Comparison of ENCODE assay signal across 24 mouse cellular contexts in the genomic region with DNA sequence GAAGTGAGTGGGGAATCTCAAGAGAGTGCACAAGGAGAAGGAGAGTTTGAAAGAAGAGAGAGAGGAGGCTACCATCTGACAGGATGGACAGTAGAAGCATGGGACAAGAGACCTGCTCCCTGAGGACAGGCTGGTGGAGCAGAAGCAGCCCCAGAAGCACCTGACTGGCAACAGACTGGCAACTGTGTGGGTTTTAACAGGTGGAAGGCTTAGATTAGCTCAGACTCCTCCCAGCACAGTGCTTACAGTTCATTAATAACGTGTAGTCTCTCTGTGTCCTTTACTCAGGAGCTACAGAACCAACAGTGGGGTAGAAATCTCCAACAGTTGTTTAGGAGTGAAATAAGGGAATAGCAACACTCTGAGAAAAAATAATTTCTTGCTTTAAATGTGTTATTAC. TPM values are rescaled to one million over a fixed set of nuclear protein-coding genes. Genes with fewer than 3 reads are reported as not detected.
"Had no signal": no experiment of that assay in that cellular context is flagged by ENCODE, and none has a peak within 500 bp of the region (broad histone marks: within the 10 kb centered on the region; RNA-seq: fewer than 3 reads in every experiment).

No protein-coding gene starts in this region.

- H3K4me1 ChIP-seq: neural tube, embryonic 13.5 days; neural tube, embryonic 15.5 days; stomach, embryonic 15.5 days had no signal

- H3K27me3 ChIP-seq: neural tube, embryonic 13.5 days; neural tube, embryonic 15.5 days; stomach, embryonic 15.5 days had no signal

- H3K36me3 ChIP-seq: neural tube, embryonic 13.5 days; neural tube, embryonic 15.5 days; stomach, embryonic 15.5 days had no signal

- DNase-seq: retina, postnatal 1 day; right cerebral cortex, adult 18-20 months; right cerebral cortex, postnatal 14 days; right cerebral cortex, postnatal 25 days; right cerebral cortex, postnatal 4 days; spleen, adult 18-20 months; thymus, adult 18-20 months; thymus, adult 2 months; thymus, postnatal 14 days; thymus, postnatal 25 days; thymus, postnatal 36 days; thymus, postnatal 4 days had no signal

- H3K4me2 ChIP-seq: neural tube, embryonic 13.5 days; neural tube, embryonic 15.5 days; stomach, embryonic 15.5 days had no signal

- H3K9me3 ChIP-seq: neural tube, embryonic 13.5 days; neural tube, embryonic 15.5 days; stomach, embryonic 15.5 days had no signal

- H3K27ac ChIP-seq: neural tube, embryonic 13.5 days; neural tube, embryonic 15.5 days; stomach, embryonic 15.5 days; stomach, postnatal 0 days had no signal

- H3K9ac ChIP-seq: neural tube, embryonic 13.5 days; neural tube, embryonic 15.5 days; stomach, embryonic 15.5 days had no signal

- H3K4me3 ChIP-seq: neural tube, embryonic 13.5 days; neural tube, embryonic 15.5 days; stomach, embryonic 15.5 days had no signal

RNA-seq across cellular contexts. Expression of a gene that starts 44.3 kb away (rescaled TPM):
- total RNA-seq: neutrophil, adult 5-6 weeks had no signal
- polyA plus RNA-seq: neural tube, embryonic 13.5 days; neural tube, embryonic 14.5 days; neural tube, embryonic 15.5 days; small intestine, adult 2 months; spleen, adult 2 months; stomach, embryonic 14.5 days; stomach, embryonic 15.5 days; stomach, embryonic 16.5 days; stomach, postnatal 0 days; thymus, adult 2 months; thymus, postnatal 0 days; urinary bladder, adult 2 months had no signal
